Mouse (Mus musculus) c-Kit-positive CD71-positive TER-119-negative erythroid progenitor cells, embryonic 14.5 days (primary cell): Measurements from ENCODE around the gene Ddx20.
"Not testable (repeated sequence)": the region's sequence is repeated elsewhere in the genome, so short reads cannot be mapped to it uniquely, and the experiment has no call there.

ENCODE experiments used
- DNase-seq: peaks from one replicate; pipeline ENCODE4 v3.0.0-alpha.2; 2013; ENCODE audit warnings: low read depth

Ddx20 gene

DNA sequence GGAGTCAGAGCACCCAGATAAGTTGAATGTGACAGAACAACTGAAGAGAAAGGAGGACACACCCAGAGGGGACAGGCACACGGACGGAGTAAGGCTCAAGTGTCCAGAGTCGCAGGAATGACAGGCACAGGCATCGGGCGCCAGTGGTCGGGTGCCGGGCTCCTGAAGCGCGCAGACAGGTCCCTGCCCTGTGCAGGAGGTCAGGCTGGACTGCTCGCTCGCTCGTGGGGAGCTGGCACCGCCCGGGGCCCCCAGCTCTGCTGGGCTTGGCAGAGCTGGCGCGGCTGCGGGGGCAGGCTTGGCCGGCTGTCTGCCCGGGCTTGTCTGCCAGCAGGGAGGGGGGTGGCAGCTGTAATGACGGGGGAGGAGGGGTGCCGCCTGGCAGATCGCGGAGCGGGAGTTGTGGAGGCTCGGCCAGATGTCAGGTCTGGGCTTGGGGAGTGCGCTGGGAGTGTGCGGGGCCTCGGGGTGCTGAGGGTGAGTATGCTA lies 17.7 kb upstream of the Ddx20 start:
- no peak for DNase-seq

DNA sequence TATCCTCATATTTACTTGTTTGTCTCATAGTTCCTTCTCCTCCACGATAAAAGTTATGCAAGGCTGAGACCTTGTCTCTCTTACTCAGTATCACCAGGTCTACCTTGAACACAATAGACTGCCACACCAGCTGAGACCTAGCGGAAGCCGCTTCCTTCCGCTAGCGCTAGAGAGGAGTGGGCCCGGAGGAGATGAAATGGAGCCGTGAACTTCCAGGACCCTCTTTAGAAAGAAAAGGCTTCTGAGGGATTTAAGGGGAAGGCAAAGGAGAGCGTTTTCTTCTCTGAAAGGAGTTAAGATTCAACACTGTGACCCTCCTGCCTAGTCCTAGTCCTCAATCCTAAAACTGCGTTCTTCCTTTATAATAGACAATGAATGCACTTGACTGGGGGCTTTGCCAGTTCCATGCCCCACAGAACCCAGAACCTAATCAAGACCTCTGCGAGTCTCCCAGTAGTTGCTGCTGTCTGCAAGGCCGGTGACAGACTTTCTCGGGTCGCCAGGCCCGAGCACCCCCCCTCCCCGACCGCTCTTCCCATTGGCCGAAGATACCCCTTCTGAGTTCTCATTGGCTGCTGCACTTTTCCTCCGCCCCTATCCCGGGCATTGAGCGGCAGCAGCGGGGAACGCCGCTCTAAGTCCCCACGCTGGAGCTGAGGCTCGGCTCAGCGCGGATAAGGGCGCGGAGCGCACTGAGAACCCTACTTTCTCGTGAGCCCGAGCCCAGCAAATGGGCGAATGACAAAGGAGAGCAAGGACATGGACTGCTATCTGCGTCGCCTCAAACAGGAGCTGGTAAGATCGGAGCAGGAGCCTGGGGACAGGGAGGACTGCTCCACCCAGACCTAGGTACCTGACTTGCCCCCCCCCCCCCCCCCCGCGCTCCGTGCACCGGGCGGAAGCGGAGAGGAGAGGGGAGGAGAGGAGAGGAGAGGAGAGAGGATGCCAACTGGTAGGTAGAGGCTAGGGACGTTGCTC lies 16.9 kb upstream of the Ddx20 start, which contains the start of gene Inka2:
TSS of gene Inka2 (plus strand) at position 569 of the 978 bp plus-strand sequence.
- peak; percentile 81 for DNase-seq

DNA sequence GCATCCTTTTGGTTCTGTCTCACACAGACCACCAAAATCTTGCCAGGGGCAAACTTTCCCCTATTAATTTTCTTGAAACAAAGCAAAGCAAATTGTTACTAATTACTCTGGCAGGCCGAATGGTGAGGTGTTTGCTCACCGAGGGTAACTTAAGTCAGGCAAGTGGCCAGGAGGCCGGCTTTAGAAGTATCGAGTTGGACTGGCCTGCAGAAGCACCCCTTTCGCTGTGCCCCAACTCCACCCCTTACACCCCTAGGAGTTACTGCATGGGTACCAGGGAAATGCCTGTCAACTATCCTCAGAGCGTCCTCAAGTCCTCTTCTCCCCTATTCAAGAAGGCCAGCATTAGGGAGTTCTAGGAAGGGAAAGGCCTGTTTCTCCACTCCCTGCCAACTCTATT lies 16.2 kb upstream of the Ddx20 start:
- DNase-seq = no peak

DNA sequence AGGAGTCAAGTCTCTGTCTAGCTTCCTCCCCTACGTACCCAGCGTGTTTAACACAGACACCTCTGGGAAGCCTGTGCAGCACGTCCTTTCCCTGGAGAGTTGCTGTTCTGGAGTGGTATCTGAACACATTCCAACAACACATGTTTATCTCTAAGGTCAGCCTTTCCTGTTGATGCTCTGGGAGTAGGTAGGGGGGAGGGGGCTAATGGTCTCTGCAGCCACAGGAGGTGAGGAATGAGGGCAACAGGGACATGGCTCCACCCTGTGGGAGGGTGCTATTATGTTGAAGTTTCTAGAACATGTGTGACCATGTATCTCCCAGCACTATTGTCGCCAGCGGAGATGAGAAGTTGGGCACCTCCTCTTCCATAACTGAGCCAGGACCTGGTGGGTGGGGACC lies 14.0 kb upstream of the Ddx20 start:
- no peak for DNase-seq

DNA sequence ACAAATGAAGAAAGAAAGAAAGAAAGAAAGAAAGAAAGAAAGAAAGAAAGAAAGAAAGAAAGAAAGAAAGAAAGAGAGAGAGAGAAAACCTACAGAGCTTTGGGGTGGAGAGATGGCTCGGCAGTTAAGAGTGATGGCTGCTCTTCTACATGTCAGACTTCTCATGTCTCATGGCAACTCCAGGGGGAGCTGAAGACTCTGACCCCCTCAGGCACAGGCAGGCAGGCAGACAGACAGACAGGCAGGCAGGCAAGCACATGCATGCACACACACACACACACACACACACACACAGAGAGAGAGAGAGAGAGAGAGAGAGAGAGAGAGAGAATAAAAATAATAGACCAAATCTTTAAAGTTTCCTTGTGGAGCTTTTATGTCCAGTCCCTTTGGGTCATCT lies 13.4 kb upstream of the Ddx20 start:
- DNase-seq = not testable (repeated sequence)

DNA sequence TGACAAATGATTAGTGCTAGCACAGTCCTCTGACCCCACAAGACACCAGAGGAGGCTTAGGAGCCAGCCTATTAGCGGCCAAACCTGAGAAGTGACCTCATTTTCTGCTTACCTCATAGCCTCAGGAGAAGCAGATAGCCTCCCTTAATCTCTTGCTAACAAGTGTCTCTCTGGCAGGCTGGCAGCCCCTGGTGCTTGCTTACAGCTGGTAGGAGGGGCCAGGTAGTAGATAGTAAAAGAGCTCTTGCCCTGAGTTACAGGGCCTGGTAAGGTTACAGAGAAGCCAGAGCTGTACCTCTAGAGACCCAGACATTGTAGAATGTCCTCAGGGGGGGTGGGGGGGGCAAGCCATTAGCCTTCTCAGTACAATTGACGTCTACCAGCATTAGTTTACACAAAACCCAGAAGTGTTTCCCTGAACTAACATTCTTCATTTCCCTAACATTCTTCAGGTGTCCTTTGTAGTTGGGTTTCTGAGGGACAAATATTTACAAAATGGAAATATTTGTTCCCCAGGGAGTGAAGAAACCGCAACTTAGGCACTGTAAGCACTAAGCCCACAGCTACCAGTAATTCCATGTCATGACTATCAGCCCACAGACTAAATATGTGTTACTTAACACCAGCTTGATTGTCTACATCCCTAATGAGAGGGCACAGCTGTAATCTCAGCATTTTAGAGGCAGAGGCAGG lies 12.0 kb upstream of the Ddx20 start:
- DNase-seq = peak; percentile 72

DNA sequence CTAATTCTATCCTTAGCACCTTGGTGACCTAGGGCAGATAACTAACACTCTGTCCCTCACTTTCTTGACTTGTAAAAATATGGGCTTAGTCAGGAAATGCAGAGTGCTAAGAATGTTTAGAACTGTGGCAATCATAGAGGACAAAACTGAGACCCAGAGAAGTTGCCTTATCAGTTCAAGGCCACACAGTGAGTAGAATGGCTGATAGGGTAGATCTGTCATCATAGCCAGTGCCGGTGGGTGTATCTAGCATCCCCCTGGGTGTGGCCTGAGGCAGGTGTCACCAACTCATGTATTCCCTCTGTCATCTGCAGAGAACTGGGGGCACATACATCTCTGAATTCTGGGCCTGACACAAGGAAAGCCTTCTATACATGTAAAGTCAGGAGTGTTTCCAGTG lies 10.9 kb upstream of the Ddx20 start:
- peak; percentile 72 for DNase-seq

DNA sequence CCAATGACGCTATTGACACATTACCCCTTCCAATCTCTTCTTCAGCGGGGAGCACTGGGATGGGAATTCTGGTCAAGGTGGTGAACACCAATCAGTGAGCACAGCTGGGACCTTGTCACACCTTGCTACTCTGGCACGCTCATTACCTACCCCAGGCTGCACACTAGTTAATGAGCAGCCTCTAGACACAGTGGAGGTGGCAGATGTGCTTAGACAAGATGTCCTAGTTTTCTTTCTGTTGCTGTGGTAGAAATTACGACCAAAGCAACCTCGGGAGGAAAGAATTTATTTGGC lies 9.7 kb upstream of the Ddx20 start:
- DNase-seq = no peak

DNA sequence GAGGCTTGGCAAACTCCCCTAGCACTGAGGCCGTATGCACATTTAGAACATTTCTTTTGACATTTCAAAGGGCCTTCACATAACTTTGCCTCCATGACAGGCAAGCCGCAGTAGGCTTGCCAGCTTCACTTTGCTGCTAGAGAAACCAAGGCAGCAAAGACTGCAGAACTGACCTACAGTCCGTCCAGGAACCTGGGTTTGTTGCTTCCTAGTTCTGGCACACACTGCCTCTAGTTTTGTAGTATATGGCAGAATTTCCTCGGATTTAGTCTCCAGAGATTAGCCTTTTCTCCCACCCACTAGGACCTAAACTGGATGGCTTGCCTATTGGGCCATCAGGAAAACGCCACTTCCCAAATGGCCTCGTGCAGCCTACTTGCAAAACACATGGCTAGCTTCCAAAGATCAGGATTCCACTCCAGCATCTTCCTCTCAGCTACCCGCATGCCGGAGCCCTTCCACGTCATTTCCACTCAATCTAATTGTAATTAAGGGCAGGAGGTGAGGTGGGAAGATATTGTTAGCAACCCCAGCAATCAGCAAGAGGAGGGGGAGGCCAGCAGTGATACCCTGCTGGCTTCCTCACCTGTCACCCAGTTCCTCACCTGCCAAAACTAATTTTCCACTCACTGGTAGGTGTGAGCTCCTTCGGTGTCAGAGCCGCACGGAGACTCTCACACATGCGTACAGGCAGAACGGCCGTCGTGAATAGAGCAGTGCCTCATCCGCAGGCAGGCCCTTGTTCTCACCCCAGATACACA lies 9.2 kb upstream of the Ddx20 start:
- no peak for DNase-seq

DNA sequence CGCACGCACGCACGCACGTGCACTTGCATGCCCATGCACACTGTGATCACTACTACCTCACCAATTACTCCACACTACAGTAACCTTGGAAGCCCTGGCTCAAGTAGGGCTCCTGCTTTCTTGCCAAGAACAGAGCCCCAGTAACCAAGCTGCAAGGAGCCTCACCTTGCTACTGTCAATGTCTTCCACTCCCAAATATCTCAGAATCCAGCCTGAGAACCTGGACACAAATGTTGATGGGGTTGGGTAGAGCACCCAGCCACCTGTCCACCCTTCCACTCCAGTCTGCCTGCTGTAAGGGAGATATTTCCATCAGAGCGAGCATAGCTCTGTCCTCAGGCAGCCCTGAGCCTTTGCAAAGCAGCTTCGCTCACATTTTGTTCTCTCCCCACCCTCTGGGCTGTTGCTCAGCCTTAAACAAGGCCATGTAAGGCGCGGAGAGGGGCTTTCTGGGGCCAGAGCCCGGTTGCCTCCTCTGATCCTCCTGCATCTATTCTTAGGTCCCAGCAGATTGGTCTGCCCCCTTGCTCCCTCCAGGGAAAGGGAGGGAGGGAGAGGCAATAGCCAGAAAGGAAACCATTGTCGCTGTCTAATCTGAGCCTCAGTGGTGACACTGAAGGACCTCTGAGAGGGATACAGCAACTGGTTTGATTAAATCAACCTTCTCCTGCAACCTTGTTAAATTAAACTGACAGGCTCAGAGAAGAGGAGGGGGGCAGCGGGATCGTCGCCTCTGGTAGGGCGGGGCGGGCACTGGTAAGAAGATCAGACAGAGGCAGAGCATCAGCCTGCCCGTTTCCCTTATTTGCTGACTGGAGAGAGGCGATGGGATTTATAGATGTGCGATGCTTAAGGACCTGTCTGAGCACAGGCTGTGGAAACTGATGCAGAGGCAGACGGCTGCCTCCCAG lies 8.4 kb upstream of the Ddx20 start:
- DNase-seq = no peak

DNA sequence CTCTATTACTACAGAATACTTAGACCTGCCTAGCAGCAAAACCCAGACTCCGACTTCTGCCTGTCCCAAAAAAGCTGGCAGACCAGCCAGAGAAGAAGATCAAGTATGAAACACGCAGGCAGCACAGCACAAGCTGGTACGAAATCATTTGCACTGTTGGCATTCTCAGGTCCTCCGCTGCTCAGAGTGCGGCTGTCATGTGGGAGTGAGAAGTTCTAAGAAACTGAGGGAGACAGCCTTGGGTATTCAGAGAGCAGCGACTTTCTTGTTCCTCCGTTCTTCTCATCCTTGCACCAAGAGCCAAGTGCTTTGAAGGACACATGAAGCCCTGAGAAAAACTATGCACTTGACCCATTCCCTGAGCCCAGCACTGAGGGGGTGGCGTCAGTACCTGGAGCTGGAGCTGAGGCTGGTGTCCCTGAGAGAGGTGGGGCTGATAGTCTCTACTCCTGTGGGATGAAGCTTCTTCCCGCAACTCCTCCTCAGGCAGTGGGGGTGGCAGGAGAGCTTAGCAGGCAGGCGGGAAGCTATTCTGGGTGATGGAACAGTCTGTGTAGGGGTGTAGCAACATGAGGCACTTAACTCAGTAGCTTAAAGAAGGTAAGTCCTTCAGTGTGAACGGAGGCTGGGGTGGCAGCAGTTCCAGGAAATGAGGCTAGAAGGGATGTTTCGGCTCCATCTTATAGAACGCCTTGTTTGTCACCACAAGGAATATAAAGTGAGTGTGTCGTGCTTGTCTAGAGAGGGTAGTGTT lies 6.1 kb upstream of the Ddx20 start:
- no peak for DNase-seq

DNA sequence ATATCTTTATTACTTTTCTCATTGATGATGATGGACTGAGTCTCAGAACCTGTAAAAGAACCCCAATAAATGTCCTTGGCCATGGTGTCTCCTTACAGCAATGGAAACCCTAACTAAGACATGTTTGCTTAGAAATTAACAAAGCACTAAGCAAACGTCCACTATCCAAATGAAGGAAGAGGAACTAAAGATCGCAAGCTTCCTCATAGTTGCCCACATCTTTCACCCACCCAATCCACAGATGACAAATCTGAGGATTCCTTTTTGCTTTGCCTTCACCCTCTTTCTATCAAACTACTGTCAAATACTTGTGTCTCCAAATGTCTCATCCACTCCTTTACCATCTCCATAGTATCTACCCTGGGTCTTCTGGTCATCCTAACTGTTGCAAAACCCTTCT lies 1.2 kb upstream of the Ddx20 start:
- DNase-seq = no peak

DNA sequence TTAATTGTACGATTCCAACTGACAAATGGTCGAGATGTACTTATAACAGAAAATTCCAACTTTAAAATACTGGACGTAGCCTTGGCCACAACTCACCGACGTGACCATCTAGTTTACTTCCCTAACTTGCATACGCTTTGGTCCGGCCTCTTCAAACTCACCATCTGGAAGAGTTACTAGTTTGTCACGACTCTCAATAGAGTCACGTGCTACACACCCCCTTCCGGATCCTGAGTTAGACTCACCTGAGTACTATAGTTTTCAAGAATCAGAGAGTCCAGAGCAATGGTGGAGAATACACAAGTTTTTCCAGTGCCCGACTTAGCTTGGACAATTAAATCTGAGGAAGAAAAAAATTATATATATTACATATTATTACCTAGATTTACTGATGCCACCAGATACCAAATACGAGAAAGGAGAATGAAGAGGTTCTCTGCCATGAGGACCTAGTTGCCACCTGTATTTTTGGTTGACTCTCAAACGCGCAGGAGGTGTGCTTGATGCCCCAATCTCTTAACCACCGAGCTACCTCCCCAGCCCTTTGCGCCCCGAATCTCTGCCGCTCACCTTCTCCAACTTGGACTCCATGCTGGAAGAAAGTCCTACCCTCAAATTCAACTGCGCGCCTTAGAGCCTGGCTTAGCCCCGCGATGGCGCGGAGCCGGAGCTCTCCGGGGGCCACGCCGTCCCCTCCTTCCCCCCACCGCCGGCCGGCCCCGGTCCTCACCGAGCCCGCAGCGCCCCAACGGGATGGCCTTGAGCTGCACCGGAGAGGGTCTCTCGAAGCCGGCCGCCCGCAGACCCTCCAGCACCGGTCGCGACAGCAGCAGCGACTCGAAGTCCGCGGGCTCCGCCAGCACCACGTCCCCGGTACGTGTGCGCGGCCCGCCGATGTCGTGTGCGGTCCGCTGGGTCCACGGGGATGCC lies 715 bp downstream of the Ddx20 start:
- no peak for DNase-seq

DNA sequence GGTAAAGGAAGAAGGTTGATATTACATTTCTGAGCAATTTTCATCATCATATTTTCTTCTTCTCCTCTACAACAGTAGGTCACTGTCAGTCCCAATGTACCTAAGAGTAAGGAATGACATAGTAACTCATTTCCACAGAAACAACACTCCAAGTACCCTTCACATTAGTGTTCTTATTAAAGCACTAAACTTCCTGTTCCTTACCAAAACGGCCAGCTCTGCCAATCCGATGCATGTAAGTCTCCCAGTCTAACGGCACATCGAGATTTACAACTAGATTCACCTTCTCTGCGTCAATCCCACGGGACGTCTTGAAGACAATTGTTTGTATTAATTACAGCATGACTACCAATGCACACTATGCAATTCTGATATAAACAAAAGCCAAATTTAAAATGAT lies 7.0 kb downstream of the Ddx20 start:
- DNase-seq = no peak

DNA sequence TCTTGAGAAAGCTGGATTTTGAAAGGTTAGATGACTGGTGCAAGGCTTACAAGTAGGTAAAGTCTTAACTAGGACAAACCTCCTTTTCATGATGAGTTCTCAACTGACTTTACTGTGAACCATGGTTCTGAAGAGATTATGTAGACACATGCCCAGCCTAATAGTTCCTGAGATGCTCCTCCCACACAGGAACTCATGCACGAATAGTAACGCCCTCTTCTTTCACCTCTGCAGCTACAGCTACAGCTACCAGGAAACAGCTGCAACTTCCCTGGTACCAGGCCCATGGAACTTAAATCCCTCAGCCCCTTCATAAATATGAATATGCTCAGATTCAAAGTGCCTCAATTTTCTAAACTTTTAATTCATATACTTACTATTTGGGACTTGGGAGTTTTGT lies 11.4 kb downstream of the Ddx20 start:
- no peak for DNase-seq

DNA sequence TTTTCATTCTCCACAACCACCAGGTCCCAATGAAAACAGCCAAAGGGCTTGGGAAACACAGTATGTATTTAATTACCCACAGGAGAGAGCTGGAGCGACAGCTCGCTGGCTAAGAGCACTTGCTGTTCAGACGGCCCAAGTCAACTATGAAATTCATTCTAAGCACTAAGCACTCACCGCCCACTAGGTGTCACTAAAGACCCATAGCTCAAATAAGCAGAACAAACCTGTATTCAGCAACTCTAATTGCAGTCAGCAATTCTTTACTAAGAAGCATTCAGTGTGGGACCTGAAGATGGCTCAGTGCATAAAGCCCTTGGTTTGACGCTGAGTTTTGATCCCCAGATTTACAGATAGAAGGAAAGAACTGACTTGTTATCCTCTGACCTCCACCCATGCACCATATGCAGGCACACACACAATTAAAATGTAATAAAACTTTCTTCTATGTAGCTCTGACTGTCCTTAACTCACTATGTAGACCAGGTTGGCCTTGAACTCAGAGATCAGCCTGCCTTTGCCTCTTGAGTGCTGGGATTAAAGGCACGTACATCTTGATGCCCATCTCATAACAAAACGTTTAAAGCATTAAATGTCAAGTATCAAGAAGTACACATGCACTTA lies 12.7 kb downstream of the Ddx20 start:
- DNase-seq = peak; percentile 78

DNA sequence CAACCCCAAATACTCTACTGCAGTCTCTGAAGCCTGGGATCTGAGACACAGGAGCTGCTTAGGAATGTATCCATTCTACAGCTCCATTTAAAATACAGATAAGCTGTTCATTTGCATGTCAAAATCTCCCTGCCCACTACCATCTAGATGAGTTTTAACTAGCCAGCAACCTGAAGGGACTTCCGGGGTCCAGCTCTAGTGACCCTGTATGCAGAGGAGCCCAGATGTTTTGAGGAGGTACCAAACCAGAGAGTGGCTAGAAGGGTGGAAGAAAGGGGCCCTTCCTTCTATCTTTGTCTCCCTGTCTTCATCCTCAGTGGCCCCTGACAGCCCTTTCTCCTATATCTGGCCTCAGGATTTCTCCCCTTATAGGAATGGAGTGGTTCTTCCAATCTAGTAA lies 16.6 kb downstream of the Ddx20 start:
- no peak for DNase-seq

DNA sequence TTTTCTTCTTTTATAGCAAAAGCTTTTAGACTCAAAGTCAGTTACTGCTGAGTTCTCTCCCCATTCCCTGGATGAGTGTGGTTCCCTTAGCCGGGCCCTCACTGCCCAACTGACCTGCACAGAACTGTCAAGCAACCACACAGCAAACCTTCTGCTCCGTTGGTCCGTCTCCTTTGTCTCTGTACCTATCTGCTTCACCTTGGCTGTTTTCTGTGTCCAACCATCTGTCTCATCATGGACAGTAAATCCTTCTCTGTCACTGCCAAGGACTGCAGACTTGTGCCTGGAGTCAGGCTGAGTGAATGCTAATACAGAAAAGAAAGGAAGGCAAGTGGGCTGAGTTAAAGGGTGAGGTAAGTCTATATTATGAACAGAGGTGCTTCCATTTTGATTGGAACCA lies 17.6 kb downstream of the Ddx20 start:
- no peak for DNase-seq

DNA sequence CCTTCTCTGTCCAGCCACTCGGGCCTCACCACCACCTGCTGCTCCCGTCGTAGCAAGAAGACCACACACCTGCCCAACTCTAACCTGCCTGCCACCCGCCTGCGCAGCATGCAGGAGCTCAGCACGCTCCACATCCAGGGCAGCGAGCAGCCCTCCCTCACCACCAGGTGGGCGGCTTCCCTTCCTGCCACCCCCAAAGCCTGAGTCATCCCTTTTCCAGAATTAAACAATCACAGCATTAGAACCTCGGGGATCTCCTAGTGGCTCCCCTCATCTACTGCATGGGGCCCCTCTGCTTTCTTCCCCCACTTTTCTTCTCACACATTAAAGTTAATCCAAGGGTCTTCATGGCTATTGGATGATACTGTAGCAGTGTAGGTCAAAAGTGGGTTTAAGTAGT lies 19.2 kb downstream of the Ddx20 start:
- no peak for DNase-seq
